Mouse (Mus musculus): Measurements from ENCODE around the gene Tdrkh. TPM values are rescaled to one million over a fixed set of nuclear protein-coding genes. Genes with fewer than 3 reads are reported as not detected.

The Tdrkh gene
- 0.07 and 0.09 TPM in 2 replicates for polyA plus RNA-seq (2012; rRNA removed)

DNA sequence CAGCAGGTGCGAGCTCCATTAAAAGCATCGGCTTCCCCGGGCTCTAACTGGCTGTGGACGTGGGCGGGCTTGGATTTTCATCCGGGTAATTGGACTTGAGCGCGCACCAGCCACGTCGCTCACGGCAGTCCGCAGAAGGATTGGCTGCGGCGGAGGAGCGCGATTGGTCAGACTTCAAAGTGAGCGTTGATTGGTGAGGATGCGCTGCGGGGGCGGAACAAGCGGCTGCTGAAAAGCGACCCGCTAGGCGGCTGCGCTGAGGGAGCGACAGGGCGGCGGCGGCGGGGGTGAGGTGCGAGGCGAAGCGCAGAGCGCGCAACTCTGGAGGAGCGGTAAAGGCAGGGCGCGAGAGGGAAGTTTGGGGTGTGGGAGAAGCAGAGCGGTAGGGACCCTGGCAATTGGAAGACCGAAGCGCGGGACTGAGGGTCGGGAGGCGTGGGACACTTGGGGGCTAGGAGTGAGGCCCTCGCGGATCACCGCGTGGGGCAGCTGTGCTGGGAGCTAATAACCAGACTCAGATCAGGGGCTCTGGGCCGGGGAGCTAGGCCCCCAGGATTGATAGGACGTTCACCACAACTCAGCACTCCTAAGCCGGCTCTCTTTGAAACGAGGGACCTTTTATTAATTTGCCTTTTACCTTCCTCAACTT is at the start of gene Tdrkh:
Gene Tdrkh (plus strand): TSS at position 243 of the 649 bp plus-strand sequence.

GRCm38 (mm10) chr3:94372641-94373040 is 40.4 kb upstream of the Tdrkh start, which contains the start of gene Rorc:
Gene Rorc (plus strand): TSS chr3:94372794.

GRCm38 (mm10) chr3:94398217-94398616 is 14.9 kb upstream of the Tdrkh start, which contains the start of gene Lingo4:
Gene Lingo4 (plus strand): TSS chr3:94398517.

GRCm38 (mm10) chr3:94442951-94443596 is 30.0 kb downstream of the Tdrkh start, which contains the start of gene Mrpl9:
Gene Mrpl9 (plus strand): TSS chr3:94443318.

GRCm38 (mm10) chr3:94443597-94443964 is 30.5 kb downstream of the Tdrkh start, which contains the start of gene Oaz3:
Gene Oaz3 (minus strand): TSS chr3:94443915.

GRCm38 (mm10) chr3:94477981-94478422 is 64.9 kb downstream of the Tdrkh start, which contains the start of gene Celf3:
Gene Celf3 (plus strand): TSS chr3:94478295.

GRCm38 (mm10) chr3:94480291-94480884 is 67.3 kb downstream of the Tdrkh start, which contains the start of gene Riiad1:
Gene Riiad1 (minus strand): TSS chr3:94480341.

Other genes with a start within 250 kb of the Tdrkh start
- gene Gm10696, start 235.1 kb upstream of the Tdrkh start, polyA plus RNA-seq (2012; rRNA removed) = not detected in 2 replicates
- not detected in 2 replicates for gene Gm5286, start 216.6 kb upstream of the Tdrkh start, polyA plus RNA-seq (2012; rRNA removed)
- not detected in 2 replicates for gene Gm4778, start 149.2 kb upstream of the Tdrkh start, polyA plus RNA-seq (2012; rRNA removed)
- gene Them4, start 103.2 kb upstream of the Tdrkh start, polyA plus RNA-seq (2012; rRNA removed) = 0.93 and 1.3 TPM in 2 replicates
- gene Them5, start 71.2 kb upstream of the Tdrkh start, polyA plus RNA-seq (2012; rRNA removed) = not detected in 2 replicates
- 2.8 and 3.3 TPM in 2 replicates for gene C2cd4d, start 50.8 kb upstream of the Tdrkh start, polyA plus RNA-seq (2012; rRNA removed)
- gene Rorc, start 40.5 kb upstream of the Tdrkh start, polyA plus RNA-seq (2012; rRNA removed) = 25.5 and 36.0 TPM in 2 replicates
- 0.17 and 0.38 TPM in 2 replicates for gene Lingo4, start 14.8 kb upstream of the Tdrkh start, polyA plus RNA-seq (2012; rRNA removed)
- gene Mrpl9, start 30.0 kb downstream of the Tdrkh start, polyA plus RNA-seq (2012; rRNA removed) = 37.0 and 38.6 TPM in 2 replicates
- gene Oaz3, start 30.6 kb downstream of the Tdrkh start, polyA plus RNA-seq (2012; rRNA removed) = 0.25 and 1.2 TPM in 2 replicates
- gene Celf3, start 65.0 kb downstream of the Tdrkh start, polyA plus RNA-seq (2012; rRNA removed) = 32.0 and 35.9 TPM in 2 replicates
- 0.22 and 0.29 TPM in 2 replicates for gene Riiad1, start 67.1 kb downstream of the Tdrkh start, polyA plus RNA-seq (2012; rRNA removed)
- gene Snx27, start 169.4 kb downstream of the Tdrkh start, polyA plus RNA-seq (2012; rRNA removed) = 5.1 and 6.1 TPM in 2 replicates
- not detected in 2 replicates for gene Gm10972, start 229.8 kb downstream of the Tdrkh start, polyA plus RNA-seq (2012; rRNA removed)
- 23.5 and 27.6 TPM in 2 replicates for gene Tuft1, start 245.6 kb downstream of the Tdrkh start, polyA plus RNA-seq (2012; rRNA removed)